Mouse (Mus musculus) embryonic fibroblast, embryonic 13.5 days (primary cell): Measurements from ENCODE around the gene Steap3.

ENCODE experiments used
- CTCF ChIP-seq: IDR thresholded peaks from 2 replicates; pipeline ENCODE4 v1.5.1; 2011; ENCODE audit warnings: mild to moderate bottlenecking, control low read depth, low read length, moderate library complexity, borderline replicate concordance; ENCODE audit not compliant: insufficient read depth
- POLR2A ChIP-seq: IDR thresholded peaks from 2 replicates; pipeline ENCODE4 v1.6.1; 2011; ENCODE audit warnings: low read depth, mild to moderate bottlenecking, control low read depth, low read length, moderate library complexity

DNA sequence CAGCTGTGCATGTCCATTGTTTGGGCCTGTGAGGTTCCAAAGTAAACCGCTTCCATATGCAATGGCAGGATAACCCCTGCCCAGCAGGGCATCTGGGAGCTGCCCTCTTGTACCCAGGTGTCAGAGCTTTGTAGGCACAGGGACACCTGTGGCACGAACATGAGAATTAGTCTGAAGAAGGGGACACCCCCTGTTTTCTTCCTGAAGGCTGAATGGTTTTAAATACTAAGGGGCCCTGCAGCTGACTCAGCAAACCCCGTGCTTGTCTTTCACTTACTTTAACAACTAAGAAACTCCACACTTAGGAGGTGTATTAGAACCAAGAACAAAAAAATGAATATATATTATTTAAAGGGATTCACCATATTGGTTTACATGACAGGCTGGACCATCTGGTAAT, 74.4 kb downstream of the Steap3 start:
- TF ChIP-seq POLR2A (no peak), CTCF (no peak)
